Mouse (Mus musculus): ENCODE results near the gene Wfikkn1. TPM values are rescaled to one million over a fixed set of nuclear protein-coding genes. Genes with fewer than 3 reads are reported as not detected.
A peak's percentile ranks its signal among the peaks of the same experiment; 100 is the strongest.

The Wfikkn1 gene
- total and polyA plus RNA-seq, 2 experiments from 2014 or later: 0.29 to 1.5 TPM

DNA sequence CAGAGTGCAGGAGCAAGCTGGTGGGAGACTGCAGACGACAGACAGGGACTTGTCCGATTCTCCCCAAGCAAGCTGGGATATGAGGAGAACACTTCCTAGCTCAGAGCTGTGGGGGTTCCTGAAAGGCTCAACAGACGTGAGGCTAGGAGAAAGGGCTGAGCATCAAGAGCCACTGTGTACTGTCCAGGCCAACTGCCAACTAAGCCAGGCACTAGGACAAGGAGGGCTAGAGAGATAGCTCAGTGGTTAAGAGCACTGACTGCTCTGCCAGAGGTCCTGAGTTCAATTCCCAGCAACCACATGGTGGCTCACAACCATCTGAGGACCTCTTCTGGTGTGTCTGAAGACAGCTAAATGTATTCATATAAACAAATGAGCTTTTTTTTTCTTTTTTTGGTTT is 38.1 kb downstream of the Wfikkn1 start:
- TF ChIP-seq CTCF (IDR thresholded peaks at IDR 0.05; ENCODE audit: low read depth): no peak
- Histone ChIP-seq H3K9me3 (ENCODE audit: low read length) (no peaks in the 10 kb centered on the region), H3K4me3 (ENCODE audit: low read depth, low read length) (no peak overlapping the region), H3K27me3 (ENCODE audit: insufficient read depth, low read length) (no peaks in the 10 kb centered on the region), H3K4me1 (ENCODE audit: insufficient read depth) (peaks cover 14% of the 10 kb centered on the region), H3K4me2 (ENCODE audit: low read depth) (no peak overlapping the region), H3K27ac (ENCODE audit: low read depth, low read length) (no peak overlapping the region), H3K9ac (no peak overlapping the region), H3K36me3 (ENCODE audit: insufficient read depth) (peaks cover 38% of the 10 kb centered on the region)
- 81% methylated on average over 3 of the region's 3 CpGs for WGBS
- ATAC-seq (no peak), DNase-seq (no peak)

DNA sequence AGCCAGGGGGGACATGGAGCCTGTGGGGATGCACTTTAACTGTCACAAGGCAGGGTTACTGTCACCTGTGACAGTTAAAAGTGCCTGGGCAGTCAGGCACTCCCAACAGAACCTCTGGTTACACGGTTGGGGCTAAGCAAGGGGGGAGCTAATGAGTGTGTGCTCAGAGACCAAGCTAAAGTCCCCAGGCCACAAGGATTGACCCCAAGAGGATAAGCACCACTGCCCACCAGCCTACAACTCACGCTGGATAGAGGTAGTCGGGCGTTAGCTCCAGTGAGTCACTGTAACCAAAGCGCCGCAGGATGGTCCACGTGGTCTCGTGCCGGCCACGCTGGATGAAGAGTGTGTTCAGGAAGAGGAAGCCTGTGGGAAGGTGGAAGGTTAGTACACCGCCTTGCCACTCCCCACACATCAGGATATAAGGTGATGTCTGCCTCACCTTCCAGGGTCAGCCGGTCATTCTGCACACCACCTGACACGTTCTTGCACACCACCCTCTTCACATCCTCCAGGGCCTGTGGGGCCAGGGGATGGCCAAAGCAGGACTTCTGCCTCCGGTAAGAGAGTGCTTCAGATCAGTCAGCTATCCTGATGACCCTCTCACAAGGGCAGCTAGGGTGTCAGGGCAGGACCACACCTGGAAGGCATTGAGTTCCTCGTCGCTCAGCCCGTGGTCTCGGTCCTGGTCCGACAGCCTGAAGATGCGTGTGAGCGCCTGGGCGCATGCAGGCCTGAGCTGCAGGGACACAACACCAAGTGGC is 39.4 kb downstream of the Wfikkn1 start, which contains the start of gene Gm20683:
TSS of gene Gm20683 (minus strand) at position 647 of the 764 bp plus-strand sequence.
- no peak for TF ChIP-seq CTCF (IDR thresholded peaks at IDR 0.05; ENCODE audit: low read depth)
- DNase-seq (no peak), ATAC-seq (no peak)
- no peaks in the 10 kb centered on the region for H3K27me3 ChIP-seq (ENCODE audit: insufficient read depth, low read length)
- no peak within 1 kb of the TSS for H3K9ac ChIP-seq
- peaks cover 38% of the 10 kb centered on the region for H3K36me3 ChIP-seq (ENCODE audit: insufficient read depth)
- peaks cover 22% of the 10 kb centered on the region for H3K4me1 ChIP-seq (ENCODE audit: insufficient read depth)
- no peak within 1 kb of the TSS for H3K4me3 ChIP-seq (ENCODE audit: low read depth, low read length)
- no peak within 1 kb of the TSS for H3K27ac ChIP-seq (ENCODE audit: low read depth, low read length)
- 96% methylated on average over 22 of the region's 22 CpGs for whole genome bisulfite sequencing
- H3K9me3 ChIP-seq (ENCODE audit: low read length): no peaks in the 10 kb centered on the region
- no peak within 1 kb of the TSS for H3K4me2 ChIP-seq (ENCODE audit: low read depth)

GRCm38 (mm10) chr17:25840519-25840918 is 40.1 kb downstream of the Wfikkn1 start:
- TF ChIP-seq CTCF (IDR thresholded peaks at IDR 0.05; ENCODE audit: low read depth): no peak
- ATAC-seq: no peak
- Histone ChIP-seq H3K4me2 (ENCODE audit: low read depth) (no peak overlapping the region), H3K9ac (no peak overlapping the region), H3K27me3 (ENCODE audit: insufficient read depth, low read length) (no peaks in the 10 kb centered on the region), H3K4me1 (ENCODE audit: insufficient read depth) (peaks cover 28% of the 10 kb centered on the region), H3K9me3 (ENCODE audit: low read length) (no peaks in the 10 kb centered on the region), H3K36me3 (ENCODE audit: insufficient read depth) (peaks cover 38% of the 10 kb centered on the region), H3K27ac (ENCODE audit: low read depth, low read length) (no peak overlapping the region), H3K4me3 (ENCODE audit: low read depth, low read length) (no peak overlapping the region)
- WGBS: 95% methylated on average over 6 of the region's 6 CpGs
- DNase-seq: no peak

GRCm38 (mm10) chr17:25839455-25840235 is 41.0 kb downstream of the Wfikkn1 start:
- Histone ChIP-seq H3K4me3 (ENCODE audit: low read depth, low read length) (no peak overlapping the region), H3K27ac (ENCODE audit: low read depth, low read length) (no peak overlapping the region), H3K4me1 (ENCODE audit: insufficient read depth) (peaks cover 29% of the 10 kb centered on the region), H3K9me3 (ENCODE audit: low read length) (no peaks in the 10 kb centered on the region), H3K27me3 (ENCODE audit: insufficient read depth, low read length) (no peaks in the 10 kb centered on the region), H3K36me3 (ENCODE audit: insufficient read depth) (peaks cover 38% of the 10 kb centered on the region), H3K9ac (no peak overlapping the region), H3K4me2 (ENCODE audit: low read depth) (no peak overlapping the region)
- DNase-seq: no peak
- ATAC-seq: no peak
- no peak for TF ChIP-seq CTCF (IDR thresholded peaks at IDR 0.05; ENCODE audit: low read depth)
- WGBS: 90% methylated on average over 14 of the region's 14 CpGs

DNA sequence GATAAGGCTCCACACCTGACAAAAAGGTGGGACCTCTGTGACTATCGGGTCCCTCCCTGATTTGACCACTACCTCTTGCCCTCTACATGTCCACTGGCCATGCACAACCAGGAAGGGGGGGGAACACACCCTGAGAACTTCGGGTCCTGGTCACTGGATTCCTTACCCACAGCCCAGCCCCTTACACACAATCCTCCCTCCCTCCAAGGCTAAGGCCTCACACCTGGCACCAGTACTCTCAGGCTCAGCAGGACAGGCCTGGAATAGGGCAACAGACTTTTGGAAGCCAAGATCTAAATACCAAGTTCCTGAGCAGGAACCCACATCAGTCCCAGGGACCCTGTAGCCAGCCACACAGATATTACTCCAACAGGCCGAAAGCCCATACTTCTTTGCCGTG is 41.8 kb downstream of the Wfikkn1 start:
- peaks cover 33% of the 10 kb centered on the region for H3K4me1 ChIP-seq (ENCODE audit: insufficient read depth)
- DNase-seq (no peak), ATAC-seq (no peak)
- no peak for TF ChIP-seq CTCF (IDR thresholded peaks at IDR 0.05; ENCODE audit: low read depth)
- H3K27me3 ChIP-seq (ENCODE audit: insufficient read depth, low read length): no peaks in the 10 kb centered on the region
- H3K9me3 ChIP-seq (ENCODE audit: low read length): no peaks in the 10 kb centered on the region
- no peak overlapping the region for H3K27ac ChIP-seq (ENCODE audit: low read depth, low read length)
- 89% methylated on average over 4 of the region's 4 CpGs for WGBS
- no peak overlapping the region for H3K4me3 ChIP-seq (ENCODE audit: low read depth, low read length)
- peaks cover 38% of the 10 kb centered on the region for H3K36me3 ChIP-seq (ENCODE audit: insufficient read depth)
- no peak overlapping the region for H3K4me2 ChIP-seq (ENCODE audit: low read depth)
- H3K9ac ChIP-seq: no peak overlapping the region

DNA sequence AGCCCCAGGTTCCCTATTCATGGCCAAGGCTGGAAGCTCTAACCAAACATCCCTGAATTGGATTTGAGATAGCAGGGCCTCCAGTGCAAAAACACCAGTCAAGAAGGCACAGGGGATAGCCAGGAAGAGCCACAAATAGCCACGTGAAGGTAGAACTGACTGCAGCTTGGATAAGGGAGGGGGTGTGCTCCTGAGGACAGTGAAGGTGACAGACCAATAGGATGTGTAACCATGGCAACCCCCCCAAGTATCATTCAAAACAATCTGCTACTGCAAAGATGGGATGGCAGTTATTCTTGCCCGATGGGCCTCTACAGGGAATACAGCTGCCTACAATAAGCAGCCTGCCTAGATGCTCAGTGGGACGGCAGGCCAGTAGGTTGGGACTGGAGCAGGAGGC is 43.1 kb downstream of the Wfikkn1 start:
- Histone ChIP-seq H3K4me3 (ENCODE audit: low read depth, low read length) (no peak overlapping the region), H3K27ac (ENCODE audit: low read depth, low read length) (peak overlapping the region; percentile 84), H3K4me1 (ENCODE audit: insufficient read depth) (peaks cover 27% of the 10 kb centered on the region), H3K36me3 (ENCODE audit: insufficient read depth) (peaks cover 38% of the 10 kb centered on the region), H3K9ac (peak overlapping the region; percentile 77; the same call in 1 of the 2 replicates), H3K4me2 (ENCODE audit: low read depth) (peak overlapping the region; percentile 89), H3K9me3 (ENCODE audit: low read length) (no peaks in the 10 kb centered on the region), H3K27me3 (ENCODE audit: insufficient read depth, low read length) (no peaks in the 10 kb centered on the region)
- no peak for TF ChIP-seq CTCF (IDR thresholded peaks at IDR 0.05; ENCODE audit: low read depth)
- WGBS: 15% methylated on average over 3 of the region's 3 CpGs
- ATAC-seq (no peak), DNase-seq (no peak)

GRCm38 (mm10) chr17:25837076-25837410 is 43.6 kb downstream of the Wfikkn1 start, which contains the start of gene Rhbdl1:
Gene Rhbdl1 (minus strand): TSS chr17:25837295.
- Histone ChIP-seq H3K27ac (ENCODE audit: low read depth, low read length) (peak within 1 kb of the TSS; percentile 84), H3K27me3 (ENCODE audit: insufficient read depth, low read length) (no peaks in the 10 kb centered on the region), H3K36me3 (ENCODE audit: insufficient read depth) (peaks cover 34% of the 10 kb centered on the region), H3K9ac (peak within 1 kb of the TSS; percentile 77), H3K4me2 (ENCODE audit: low read depth) (peak within 1 kb of the TSS; percentile 89), H3K4me1 (ENCODE audit: insufficient read depth) (peaks cover 28% of the 10 kb centered on the region), H3K9me3 (ENCODE audit: low read length) (no peaks in the 10 kb centered on the region), H3K4me3 (ENCODE audit: low read depth, low read length) (peak within 1 kb of the TSS; percentile 61)
- DNase-seq: peak; percentile 94
- TF ChIP-seq CTCF (IDR thresholded peaks at IDR 0.05; ENCODE audit: low read depth): no peak
- WGBS: 2% methylated on average over 26 of the region's 29 CpGs
- peak; percentile 73 for ATAC-seq

Measured in forebrain, postnatal 0 days (tissue).